In the genomic region with DNA sequence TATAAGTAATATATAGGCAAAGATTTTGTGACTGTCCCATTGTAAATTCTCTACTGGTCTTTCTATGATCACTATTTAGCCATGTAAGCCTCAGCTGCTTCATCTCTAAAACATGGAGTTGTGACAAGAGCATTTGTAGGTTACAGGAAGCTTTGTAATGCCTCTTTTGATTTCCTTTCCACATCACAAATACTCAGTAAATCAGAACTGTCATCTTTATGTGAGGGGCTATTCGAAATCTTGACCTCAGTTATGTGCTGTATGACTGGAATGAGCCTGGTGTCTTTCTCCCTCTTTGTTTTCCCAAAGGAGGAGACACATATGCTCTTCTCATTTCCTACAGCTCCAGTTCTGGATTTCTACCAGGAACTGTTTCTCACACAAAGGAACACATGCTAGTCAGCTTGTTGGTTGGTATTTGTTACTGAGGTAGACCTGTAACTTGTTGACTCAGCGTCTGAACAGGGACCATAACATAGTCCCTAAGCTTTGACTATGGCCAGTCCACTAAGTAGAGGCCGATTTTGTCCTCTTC, we compare ENCODE assay signal across 20 mouse cellular contexts. TPM values are rescaled to one million over a fixed set of nuclear protein-coding genes. Genes with fewer than 3 reads are reported as not detected.
"Had no signal": no experiment of that assay in that cellular context is flagged by ENCODE, and none has a peak within 500 bp of the region (broad histone marks: within the 10 kb centered on the region; RNA-seq: fewer than 3 reads in every experiment).

No protein-coding gene starts in this region.

- H3K27me3 ChIP-seq: intestine, embryonic 15.5 days; limb, embryonic 13.5 days; liver, embryonic 12.5 days; liver, embryonic 15.5 days; lung, embryonic 15.5 days; stomach, embryonic 15.5 days had no signal

- H3K4me2 ChIP-seq: intestine, embryonic 15.5 days; limb, embryonic 13.5 days; liver, embryonic 12.5 days; liver, embryonic 15.5 days; lung, embryonic 15.5 days; midbrain, embryonic 11.5 days; stomach, embryonic 15.5 days had no signal

- H3K9ac ChIP-seq: intestine, embryonic 15.5 days; limb, embryonic 13.5 days; liver, embryonic 12.5 days; liver, embryonic 15.5 days; lung, embryonic 15.5 days; stomach, embryonic 15.5 days had no signal

- H3K4me1 ChIP-seq: intestine, embryonic 15.5 days; limb, embryonic 10.5 days; limb, embryonic 13.5 days; liver, embryonic 12.5 days; liver, embryonic 15.5 days; lung, embryonic 15.5 days; stomach, embryonic 15.5 days had no signal

- DNase-seq: kidney, adult 11 months; kidney, postnatal 14 days; liver; lung, adult 18-20 months; lung, postnatal 14 days; lung, postnatal 4 days; midbrain, embryonic 14.5 days; right cerebral cortex, postnatal 4 days; spleen, adult 18-20 months; thymus, postnatal 25 days had no signal

- H3K36me3 ChIP-seq: intestine, embryonic 15.5 days; limb, embryonic 10.5 days; limb, embryonic 13.5 days; liver, embryonic 12.5 days; liver, embryonic 15.5 days; lung, embryonic 15.5 days; stomach, embryonic 15.5 days had no signal

- ATAC-seq: intestine, embryonic 15.5 days; liver, embryonic 12.5 days had no signal

- H3K4me3 ChIP-seq: intestine, embryonic 15.5 days; limb, embryonic 10.5 days; limb, embryonic 13.5 days; liver, embryonic 12.5 days; liver, embryonic 15.5 days; lung, embryonic 15.5 days; stomach, embryonic 15.5 days had no signal

- H3K27ac ChIP-seq: intestine, embryonic 15.5 days; limb, embryonic 10.5 days; limb, embryonic 13.5 days; liver, embryonic 12.5 days; liver, embryonic 15.5 days; lung, embryonic 15.5 days; stomach, embryonic 15.5 days had no signal

- H3K9me3 ChIP-seq: intestine, embryonic 15.5 days; limb, embryonic 10.5 days; limb, embryonic 13.5 days; liver, embryonic 12.5 days; liver, embryonic 15.5 days; lung, embryonic 15.5 days; stomach, embryonic 15.5 days had no signal

RNA-seq across cellular contexts. Expression of a gene that starts 51.8 kb away (rescaled TPM):
- total RNA-seq: megakaryocyte progenitor cell, adult 5-6 weeks; megakaryocyte-erythroid progenitor cell, adult 5-6 weeks had no signal
